Mouse (Mus musculus) spleen, adult 2 months (tissue): ENCODE data around the gene Rbbp6. TPM values are rescaled to one million over a fixed set of nuclear protein-coding genes. Genes with fewer than 3 reads are reported as not detected.

Experiments used
- DNase-seq, 2 experiments: peaks; one replicate each; pipeline versions ENCODE4 v3.0.0 to v3.0.0-alpha.2; 2012 to 2021; ENCODE audit warnings: low spot score in 2 of 2, low read depth in 1 of 2
- H3K27ac ChIP-seq: fragments of 200-500 bp; 2 replicates; pipeline ENCODE4 v1.5.1; 2012; ENCODE audit warnings: low read length, inconsistent platforms; ENCODE audit not compliant: insufficient read depth
- H3K27me3 ChIP-seq: fragments of 200-500 bp; 2 replicates; pipeline ENCODE4 v1.6.1; 2012; ENCODE audit warnings: mild to moderate bottlenecking, moderate library complexity, low read length, inconsistent platforms; ENCODE audit not compliant: control insufficient read depth, insufficient read depth
- H3K36me3 ChIP-seq: fragments of 200-500 bp; 2 replicates; pipeline ENCODE4 v1.6.1; 2012; ENCODE audit warnings: mild to moderate bottlenecking, low read length, inconsistent platforms; ENCODE audit not compliant: control insufficient read depth, insufficient read depth
- H3K4me1 ChIP-seq: fragments of 200-500 bp; 2 replicates; pipeline ENCODE4 v1.6.1; 2011; ENCODE audit warnings: inconsistent platforms; ENCODE audit not compliant: control insufficient read depth, insufficient read depth, insufficient read length
- H3K4me3 ChIP-seq: fragments of 200-500 bp; 2 replicates; pipeline ENCODE4 v1.5.1; 2011; ENCODE audit warnings: mild to moderate bottlenecking, inconsistent platforms; ENCODE audit not compliant: insufficient read depth, insufficient read length; ENCODE audit errors: extremely low read depth
- CTCF ChIP-seq: fragments of 200-500 bp; IDR thresholded peaks from 2 replicates; pipeline ENCODE4 v1.5.1; 2011; ENCODE audit warnings: mild to moderate bottlenecking, inconsistent platforms; ENCODE audit not compliant: insufficient read depth, insufficient read length, insufficient replicate concordance; ENCODE audit errors: extremely low read depth
- POLR2A ChIP-seq: fragments of 200-500 bp; IDR thresholded peaks from 2 replicates; pipeline ENCODE4 v1.6.1; 2011; ENCODE audit warnings: low read depth, low read length, inconsistent platforms
- WGBS: fragments of 180-500 bp; shearing (Covaris S2); methylation state at CpG from one replicate; pipeline ENCODE4 v1.1.7; 2018; 5-methylcytosine and 5-hydroxymethylcytosine counted together
- polyA plus RNA-seq: library from polyadenylated mRNA; depleted of rRNA; stranded (reverse); fragments of >200 nt; gene quantifications from 2 replicates; pipeline ENCODE4 v1.2.3, GENCODE M21; 2012; rRNA removed

The Rbbp6 gene
- 8.6 and 8.8 TPM in 2 replicates for polyA plus RNA-seq

GRCm38 (mm10) chr7:122965386-122965785, at the start of gene Rbbp6:
Gene Rbbp6, plus strand, starts transcription at chr7:122965686.
- Histone ChIP-seq H3K36me3 (no peaks in the 10 kb centered on the region), H3K4me3 (no peak within 1 kb of the TSS), H3K27me3 (no peaks in the 10 kb centered on the region), H3K4me1 (no peaks in the 10 kb centered on the region), H3K27ac (no peak within 1 kb of the TSS)
- no peak for DNase-seq
- no peak for TF ChIP-seq POLR2A
- no peak for TF ChIP-seq CTCF
- WGBS, result 89% methylated on average over 5 of the region's 5 CpGs

GRCm38 (mm10) chr7:122919728-122920582, 45.5 kb upstream of the Rbbp6 start:
- DNase-seq, result peak; percentile 13 to 45

GRCm38 (mm10) chr7:122921537-122921936, 43.9 kb upstream of the Rbbp6 start:
- Histone ChIP-seq H3K4me3 (no peak overlapping the region), H3K27ac (no peak overlapping the region), H3K27me3 (no peaks in the 10 kb centered on the region), H3K4me1 (no peaks in the 10 kb centered on the region), H3K36me3 (no peaks in the 10 kb centered on the region)
- no peak for DNase-seq
- TF ChIP-seq POLR2A (no peak), CTCF (no peak)
- 91% methylated on average over 9 of the region's 9 CpGs for WGBS

More at GRCm38 (mm10) chr7:122919728-122920582, 45.5 kb upstream of the Rbbp6 start:
- no peaks in the 10 kb centered on the region for H3K4me1 ChIP-seq
- WGBS, result 13% methylated on average over 13 of the region's 13 CpGs
- TF ChIP-seq POLR2A (no peak), CTCF (no peak)
- peak overlapping the region; percentile 41; the same call in 1 of the 2 replicates for H3K4me3 ChIP-seq
- H3K27me3 ChIP-seq, result no peaks in the 10 kb centered on the region
- H3K27ac ChIP-seq, result no peak overlapping the region; the same call in 1 of the 2 replicates
- H3K36me3 ChIP-seq, result no peaks in the 10 kb centered on the region

GRCm38 (mm10) chr7:122924256-122924655, 41.2 kb upstream of the Rbbp6 start:
- Histone ChIP-seq H3K36me3 (no peaks in the 10 kb centered on the region), H3K4me3 (no peak overlapping the region), H3K27ac (no peak overlapping the region), H3K27me3 (no peaks in the 10 kb centered on the region), H3K4me1 (no peaks in the 10 kb centered on the region)
- TF ChIP-seq POLR2A (no peak), CTCF (no peak)
- 36% methylated on average over 3 of the region's 3 CpGs for WGBS
- no peak for DNase-seq

- WGBS, result 71% methylated on average over 3 of the region's 3 CpGs
These were observed 35.0 kb upstream of the Rbbp6 start for GRCm38 (mm10) chr7:122930494-122930893.

GRCm38 (mm10) chr7:122932171-122932570, 33.3 kb upstream of the Rbbp6 start:
- Histone ChIP-seq H3K4me1 (no peaks in the 10 kb centered on the region; the same call in 1 of the 2 replicates), H3K4me3 (no peak overlapping the region), H3K27me3 (no peaks in the 10 kb centered on the region), H3K27ac (no peak overlapping the region), H3K36me3 (no peaks in the 10 kb centered on the region)
- WGBS, result 9% methylated on average over 1 of the region's 1 CpGs
- DNase-seq, result no peak
- no peak for TF ChIP-seq POLR2A
- TF ChIP-seq CTCF, result no peak

More at GRCm38 (mm10) chr7:122930494-122930893, 35.0 kb upstream of the Rbbp6 start:
- no peak overlapping the region for H3K27ac ChIP-seq
- TF ChIP-seq POLR2A (no peak), CTCF (no peak)
- no peaks in the 10 kb centered on the region; the same call in 1 of the 2 replicates for H3K4me1 ChIP-seq
- no peaks in the 10 kb centered on the region for H3K27me3 ChIP-seq
- no peak for DNase-seq
- H3K4me3 ChIP-seq, result no peak overlapping the region
- no peaks in the 10 kb centered on the region for H3K36me3 ChIP-seq

- peaks cover 5% of the 10 kb centered on the region; the same call in 1 of the 2 replicates for H3K4me1 ChIP-seq
- H3K27ac ChIP-seq, result no peak overlapping the region
- H3K36me3 ChIP-seq, result no peaks in the 10 kb centered on the region
- H3K4me3 ChIP-seq, result no peak overlapping the region
- TF ChIP-seq CTCF (no peak), POLR2A (no peak)
- no peaks in the 10 kb centered on the region for H3K27me3 ChIP-seq
- no peak for DNase-seq
These were observed 28.9 kb upstream of the Rbbp6 start for GRCm38 (mm10) chr7:122936626-122937025.
